Mouse (Mus musculus) hindbrain, postnatal 0 days (tissue): ENCODE measurements around the gene Neurl1a. TPM values are rescaled to one million over a fixed set of nuclear protein-coding genes. Genes with fewer than 3 reads are reported as not detected.
A peak's percentile ranks its signal among the peaks of the same experiment; 100 is the strongest.

ENCODE experiments used
- ATAC-seq: fragments of 200-750 bp; cut with Nextera tagmentation; 2 replicates; pipeline ENCODE4 v1.8.0; 2017; ENCODE audit warnings: mild to moderate bottlenecking, moderate TSS enrichment, moderate library complexity
- DNase-seq: peaks from one replicate; pipeline ENCODE4 v3.0.0-alpha.2; 2015; ENCODE audit warnings: low spot score
- H3K27ac ChIP-seq: fragments of 300-500 bp; sonication (generic); 2 replicates; pipeline ENCODE4 v1.5.1; 2014; ENCODE audit warnings: mild to moderate bottlenecking
- H3K27me3 ChIP-seq: fragments of 300-500 bp; sonication (generic); 2 replicates; pipeline ENCODE4 v1.6.1; 2014; ENCODE audit warnings: low read length, mixed read lengths; ENCODE audit not compliant: insufficient read depth
- H3K36me3 ChIP-seq: fragments of 300-500 bp; sonication (generic); 2 replicates; pipeline ENCODE4 v1.6.1; 2014; ENCODE audit warnings: low read length, mixed read lengths; ENCODE audit not compliant: insufficient read depth
- H3K4me1 ChIP-seq: fragments of 300-500 bp; sonication (generic); 2 replicates; pipeline ENCODE4 v1.6.1; 2014; ENCODE audit warnings: antibody characterized with exemption, low read length, mixed read lengths; ENCODE audit not compliant: insufficient read depth
- H3K4me2 ChIP-seq: fragments of 300-500 bp; sonication (generic); 2 replicates; pipeline ENCODE4 v1.6.1; 2014; ENCODE audit warnings: low read depth, mild to moderate bottlenecking, low read length, moderate library complexity, mixed read lengths
- H3K4me3 ChIP-seq: fragments of 300-500 bp; sonication (generic); 2 replicates; pipeline ENCODE4 v1.5.1; 2014; ENCODE audit warnings: low read length
- H3K9ac ChIP-seq: fragments of 300-500 bp; sonication (generic); replicated peaks from 2 replicates; pipeline ENCODE4 v1.6.1; 2014; ENCODE audit warnings: mild to moderate bottlenecking, low read length, moderate library complexity, mixed read lengths
- H3K9me3 ChIP-seq: fragments of 300-500 bp; sonication (generic); 2 replicates; pipeline ENCODE4 v1.6.1; 2016; ENCODE audit warnings: low read length, mixed read lengths
- CTCF ChIP-seq: IDR thresholded peaks from 2 replicates; pipeline ENCODE4 v1.5.1; 2016; ENCODE audit warnings: antibody characterized with exemption, control low read depth, low read depth
- WGBS: fragments of 180-500 bp; shearing (Covaris S2); extraction: QIAGEN DNeasy Blood & Tissue Kit; methylation state at CpG from one replicate; pipeline ENCODE4 v1.1.7; 2014; 5-methylcytosine and 5-hydroxymethylcytosine counted together
- polyA plus RNA-seq: library from polyadenylated mRNA; unstranded; fragments of >200 nt; fragmentation: Nextera tagmentation; extraction: Ambion mirVana; gene quantifications from 2 replicates; pipeline ENCODE4 v1.2.1, GENCODE M21; 2015
- total RNA-seq: library from RNA; depleted of rRNA; stranded (reverse); fragments of >200 nt; gene quantifications from 2 replicates; pipeline ENCODE4 v1.2.3, GENCODE M21; 2014

Gene Neurl1a
- total and polyA plus RNA-seq, 2 experiments from 2014 or later, result 16.2 to 114 TPM

DNA sequence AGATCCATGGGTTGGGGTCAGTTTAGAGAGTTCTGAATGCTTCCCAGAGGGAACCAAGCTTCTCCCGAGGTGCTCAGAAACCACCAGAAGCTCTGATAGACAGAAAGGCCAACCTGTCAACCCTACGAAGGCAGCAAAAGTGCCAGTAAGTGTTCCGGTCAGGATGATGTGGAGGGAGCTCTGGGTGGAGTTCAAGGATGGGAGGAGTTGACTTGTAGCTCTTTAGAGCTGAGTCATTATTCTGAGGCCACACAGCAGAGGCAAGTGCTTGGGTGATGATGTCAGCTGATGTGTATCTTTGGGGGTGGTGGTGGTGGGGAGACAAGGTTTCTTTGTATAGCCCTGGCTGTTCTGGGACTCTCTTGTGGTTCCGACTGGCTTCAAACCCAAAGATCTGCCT, 41.0 kb downstream of the Neurl1a start:
- H3K27ac ChIP-seq, result no peak overlapping the region
- ATAC-seq (no peak), DNase-seq (no peak)
- H3K9me3 ChIP-seq, result no peaks in the 10 kb centered on the region
- no peak overlapping the region for H3K4me3 ChIP-seq
- TF ChIP-seq CTCF, result no peak
- WGBS, result 77% methylated on average over 4 of the region's 4 CpGs
- H3K9ac ChIP-seq, result no peak overlapping the region
- no peaks in the 10 kb centered on the region for H3K27me3 ChIP-seq
- no peak overlapping the region for H3K4me2 ChIP-seq
- H3K4me1 ChIP-seq, result 0 out of 2 replicates have a peak, but pooled peaks cover 3% of the 10 kb centered on the region
- H3K36me3 ChIP-seq, result no peaks in the 10 kb centered on the region

DNA sequence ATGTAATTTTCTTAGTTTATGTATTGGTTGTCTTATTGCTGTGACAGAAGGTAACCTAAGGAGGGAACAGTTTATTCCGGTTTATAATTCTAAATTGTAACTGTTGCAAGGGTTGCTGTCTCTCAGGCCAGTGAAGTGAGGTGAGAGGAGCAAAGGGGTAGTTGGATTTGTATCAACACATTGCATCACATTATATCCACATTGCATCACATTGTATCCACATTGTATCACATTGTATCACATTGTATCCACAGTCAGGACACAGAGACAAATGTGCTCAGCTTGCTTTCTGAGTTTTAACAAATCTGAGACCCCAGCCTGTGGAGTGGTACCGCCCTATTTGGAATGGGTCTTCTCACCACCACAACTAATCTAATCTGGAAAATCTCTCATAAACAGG, 41.6 kb downstream of the Neurl1a start:
- 88% methylated on average over 2 of the region's 2 CpGs for WGBS
- ATAC-seq (no peak), DNase-seq (no peak)
- TF ChIP-seq CTCF, result no peak
- H3K9ac ChIP-seq, result no peak overlapping the region
- H3K9me3 ChIP-seq, result no peaks in the 10 kb centered on the region
- H3K4me2 ChIP-seq, result no peak overlapping the region
- no peak overlapping the region for H3K27ac ChIP-seq
- H3K4me3 ChIP-seq, result no peak overlapping the region
- no peaks in the 10 kb centered on the region for H3K36me3 ChIP-seq
- no peaks in the 10 kb centered on the region for H3K27me3 ChIP-seq
- H3K4me1 ChIP-seq, result 0 out of 2 replicates have a peak, but pooled peaks cover 3% of the 10 kb centered on the region

DNA sequence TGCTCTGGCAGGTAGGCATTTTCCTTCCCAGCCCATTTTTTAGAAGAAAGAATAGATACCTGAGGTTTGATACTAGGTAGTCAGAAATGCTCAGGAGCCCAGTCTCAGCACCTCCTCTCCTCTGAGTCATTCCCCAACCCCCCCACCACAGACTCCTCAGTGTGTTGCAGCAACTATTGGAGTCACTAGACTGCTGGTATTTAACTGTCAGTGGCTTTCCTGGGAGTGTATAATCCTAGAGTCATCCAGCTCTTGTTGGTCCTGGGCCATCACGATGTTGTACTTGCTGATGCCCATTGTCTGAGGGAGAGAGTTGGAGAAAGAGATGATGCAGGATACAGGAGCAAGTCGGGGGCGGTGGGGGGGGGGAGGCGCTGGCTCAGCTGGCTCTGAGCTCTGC, 42.4 kb downstream of the Neurl1a start:
- H3K4me3 ChIP-seq, result no peak overlapping the region
- 0 out of 2 replicates have a peak, but pooled peaks cover 3% of the 10 kb centered on the region for H3K4me1 ChIP-seq
- WGBS, result 63% methylated on average over 4 of the region's 4 CpGs
- no peak overlapping the region for H3K4me2 ChIP-seq
- TF ChIP-seq CTCF, result no peak
- H3K27ac ChIP-seq, result 0 out of 2 replicates have a peak overlapping the region, but pooled peaks have one; percentile 3
- ATAC-seq (no peak), DNase-seq (no peak)
- no peaks in the 10 kb centered on the region for H3K36me3 ChIP-seq
- H3K9ac ChIP-seq, result no peak overlapping the region
- no peaks in the 10 kb centered on the region for H3K9me3 ChIP-seq
- H3K27me3 ChIP-seq, result no peaks in the 10 kb centered on the region

DNA sequence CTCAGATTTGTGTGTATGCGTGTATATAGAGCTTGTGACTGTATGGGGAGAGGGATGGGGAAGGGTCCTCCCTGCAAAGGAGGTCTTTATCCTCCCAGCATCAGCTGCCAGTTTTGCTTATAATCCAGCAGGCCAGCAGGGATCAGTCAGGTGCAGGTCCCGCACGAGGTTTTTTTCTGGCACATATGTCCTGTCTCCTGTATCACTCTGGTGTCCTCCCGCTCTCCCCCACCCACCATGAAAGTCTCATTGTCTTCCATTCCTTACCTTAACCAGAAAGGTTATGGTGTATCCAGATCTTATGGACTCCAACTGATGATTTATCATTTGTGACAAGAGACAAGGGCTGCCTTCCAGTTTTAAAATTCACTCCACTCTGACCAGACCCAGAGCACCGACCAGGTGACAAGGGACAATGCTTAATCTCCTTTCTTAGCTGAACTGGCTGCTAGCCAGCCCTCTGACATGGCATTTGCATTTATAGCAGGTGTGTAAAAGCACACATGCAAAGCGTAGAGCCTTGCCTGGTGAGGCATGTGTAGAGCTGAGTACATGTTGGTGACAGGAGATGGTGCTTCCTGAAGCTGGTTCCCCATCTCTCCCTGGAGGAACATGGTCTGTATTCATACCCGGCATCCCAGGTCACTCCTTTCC, 43.0 kb downstream of the Neurl1a start:
- Histone ChIP-seq H3K27me3 (no peaks in the 10 kb centered on the region), H3K9ac (no peak overlapping the region), H3K4me1 (0 out of 2 replicates have a peak, but pooled peaks cover 3% of the 10 kb centered on the region), H3K4me2 (no peak overlapping the region), H3K9me3 (no peaks in the 10 kb centered on the region), H3K36me3 (no peaks in the 10 kb centered on the region), H3K27ac (0 out of 2 replicates have a peak overlapping the region, but pooled peaks have one; percentile 4), H3K4me3 (no peak overlapping the region)
- DNase-seq, result no peak
- WGBS, result 52% methylated on average over 7 of the region's 7 CpGs
- no peak for TF ChIP-seq CTCF
- no peak for ATAC-seq

DNA sequence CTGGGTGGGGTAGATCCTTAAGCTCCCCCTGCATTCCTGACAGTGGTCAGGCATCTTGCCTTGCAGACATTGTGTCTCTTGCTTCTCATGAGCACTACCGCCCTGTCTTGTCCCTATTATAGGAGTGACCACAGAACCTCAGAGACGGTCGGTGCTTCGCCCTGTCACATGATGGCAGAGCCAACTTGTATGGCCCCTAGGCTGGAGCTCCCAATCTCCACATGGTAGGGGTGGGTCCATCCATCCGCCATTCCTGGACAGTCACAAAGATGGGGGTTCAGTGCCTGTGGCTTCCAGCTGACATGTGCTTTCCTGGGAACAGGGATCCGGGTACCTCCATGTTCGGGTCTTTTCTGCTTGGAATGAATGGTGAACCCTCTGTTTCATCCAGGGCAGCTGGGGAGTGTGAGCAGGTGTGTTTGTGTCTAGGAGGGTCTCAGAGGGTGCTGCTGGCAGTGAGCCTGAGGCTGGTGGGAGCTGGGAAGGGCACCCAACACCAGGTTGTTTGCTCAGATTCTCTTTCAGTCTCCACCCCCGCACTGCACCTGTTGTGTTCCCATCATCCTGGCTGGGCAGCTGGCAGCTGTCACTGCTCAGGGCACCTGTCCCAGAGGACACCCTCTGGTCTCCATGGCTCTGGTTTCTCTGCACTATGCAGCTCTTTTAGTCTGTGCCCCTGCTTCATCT, 43.7 kb downstream of the Neurl1a start:
- Histone ChIP-seq H3K4me1 (0 out of 2 replicates have a peak, but pooled peaks cover 3% of the 10 kb centered on the region), H3K36me3 (no peaks in the 10 kb centered on the region), H3K9me3 (no peaks in the 10 kb centered on the region), H3K4me2 (no peak overlapping the region), H3K27ac (0 out of 2 replicates have a peak overlapping the region, but pooled peaks have one; percentile 4), H3K27me3 (no peaks in the 10 kb centered on the region), H3K9ac (no peak overlapping the region), H3K4me3 (no peak overlapping the region)
- ATAC-seq (peak; percentile 51; the same call in 1 of the 2 replicates), DNase-seq (no peak)
- WGBS, result 81% methylated on average over 8 of the region's 8 CpGs
- no peak for TF ChIP-seq CTCF

DNA sequence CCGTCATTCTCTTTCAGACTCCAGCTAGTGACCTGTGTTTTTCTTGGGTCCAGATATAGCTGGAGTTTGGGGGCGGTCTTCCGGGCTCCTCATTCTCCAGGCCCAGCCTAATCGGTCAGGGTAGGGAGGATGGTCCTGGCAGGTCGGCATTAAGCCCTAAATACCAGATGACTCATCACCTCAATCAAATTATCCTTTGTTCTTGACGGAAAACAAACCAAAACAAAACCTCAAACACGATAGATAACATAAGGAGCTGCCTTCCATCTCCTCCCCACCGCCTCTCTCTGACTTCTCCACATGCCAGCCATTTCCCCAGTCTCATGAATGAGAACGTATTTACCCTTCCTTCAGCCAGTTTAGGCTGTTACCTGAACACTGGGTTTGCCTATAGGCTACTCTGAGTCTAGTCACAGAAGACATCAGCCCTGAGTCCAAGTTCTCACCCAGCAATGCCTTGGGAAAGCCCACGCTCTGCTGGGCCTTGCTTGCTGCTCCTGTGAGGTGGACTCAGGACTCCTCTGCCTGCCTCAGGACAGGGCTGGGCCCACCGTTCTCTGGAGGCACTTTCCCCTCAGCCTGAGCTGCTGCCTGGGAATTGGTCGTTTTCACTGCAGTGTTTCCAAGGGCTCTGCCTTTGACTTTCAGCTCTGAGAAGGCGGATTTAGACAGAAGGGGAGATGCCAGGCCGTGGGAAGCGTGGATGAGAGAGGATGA, 44.4 kb downstream of the Neurl1a start:
- 61% methylated on average over 15 of the region's 15 CpGs for WGBS
- ATAC-seq, result no peak
- no peak overlapping the region for H3K4me3 ChIP-seq
- no peak overlapping the region for H3K9ac ChIP-seq
- no peak for TF ChIP-seq CTCF
- 0 out of 2 replicates have a peak overlapping the region, but pooled peaks have one; percentile 4 for H3K27ac ChIP-seq
- H3K4me1 ChIP-seq, result 0 out of 2 replicates have a peak, but pooled peaks cover 3% of the 10 kb centered on the region
- H3K9me3 ChIP-seq, result no peaks in the 10 kb centered on the region
- no peaks in the 10 kb centered on the region for H3K27me3 ChIP-seq
- no peak for DNase-seq
- H3K4me2 ChIP-seq, result no peak overlapping the region
- no peaks in the 10 kb centered on the region for H3K36me3 ChIP-seq
